Mouse (Mus musculus): ENCODE data around the gene Mettl7a2. TPM values are rescaled to one million over a fixed set of nuclear protein-coding genes. Genes with fewer than 3 reads are reported as not detected.

The Mettl7a2 gene
- polyA plus RNA-seq, 1 experiment from 2014 or later, result not detected

DNA sequence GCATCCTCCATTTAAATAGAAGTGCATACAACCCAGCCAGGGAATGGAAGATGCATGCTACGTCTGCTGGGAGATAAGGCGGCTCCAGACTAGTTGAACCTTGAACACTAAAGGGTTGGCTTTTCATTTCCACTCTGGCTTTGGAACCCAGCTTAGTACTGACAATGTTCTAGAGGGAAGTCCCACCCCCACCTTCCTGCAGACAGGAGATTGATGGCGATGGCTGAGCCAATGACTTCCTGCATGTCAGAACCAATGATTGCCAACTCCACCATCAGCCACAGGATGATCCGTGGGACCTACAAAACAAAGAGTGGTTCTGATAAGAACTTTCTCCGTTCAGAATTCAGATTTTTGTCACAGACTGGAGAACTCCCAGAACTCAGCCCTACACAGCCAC is 53.1 kb downstream of the Mettl7a2 start:
- 0 out of 2 replicates have a peak overlapping the region, but pooled peaks have one; percentile 36 for H3K27ac ChIP-seq
- no peak for ATAC-seq
- 72% methylated on average over 5 of the region's 5 CpGs for WGBS

DNA sequence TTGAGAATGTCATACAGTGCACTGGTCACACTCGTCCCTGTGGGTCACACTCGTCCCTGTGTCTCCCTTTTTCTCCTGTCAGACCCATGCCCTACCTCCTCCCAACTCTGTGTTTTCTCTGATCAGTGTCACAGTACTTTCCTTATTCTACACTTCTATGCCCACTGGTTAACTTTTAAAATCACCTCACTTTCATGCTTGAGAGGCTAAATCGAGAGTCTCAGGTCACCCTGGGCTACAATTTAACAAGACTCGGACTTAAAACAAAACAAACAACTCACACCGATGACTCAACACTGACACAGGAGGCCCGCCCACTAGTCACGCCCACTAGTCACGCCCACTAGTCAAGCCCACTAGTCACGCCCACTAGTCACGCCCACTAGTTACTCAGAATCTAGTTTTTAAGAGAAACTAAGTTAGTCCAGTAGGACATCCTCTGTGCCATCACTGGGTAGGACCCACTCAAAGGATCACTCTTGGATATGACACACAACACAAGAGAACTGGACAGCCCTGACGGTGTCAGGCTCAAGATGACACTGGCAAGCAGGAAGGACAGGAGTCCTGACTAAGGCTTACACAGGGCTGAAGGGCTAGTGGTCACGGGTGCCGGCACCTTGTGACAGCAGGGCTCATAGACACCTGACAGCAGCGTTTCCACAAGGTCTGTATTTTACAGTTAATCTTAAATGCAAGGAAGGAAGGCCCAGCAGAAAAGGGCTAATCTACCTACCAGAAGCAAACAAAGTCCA is 58.1 kb downstream of the Mettl7a2 start:
- WGBS, result 52% methylated on average over 14 of the region's 14 CpGs
- no peaks in the 10 kb centered on the region for H3K27me3 ChIP-seq (replicated peaks)

More for the DNA sequence above, 53.1 kb downstream of the Mettl7a2 start:
- Histone ChIP-seq H3K4me1 (replicated peaks) (no peaks in the 10 kb centered on the region), H3K9me3 (no peaks in the 10 kb centered on the region), H3K36me3 (peaks cover 30% of the 10 kb centered on the region), H3K27me3 (replicated peaks) (no peaks in the 10 kb centered on the region), H3K4me2 (replicated peaks) (no peak overlapping the region), H3K9ac (no peak overlapping the region), H3K4me3 (replicated peaks) (no peak overlapping the region)

More for the DNA sequence above, 58.1 kb downstream of the Mettl7a2 start:
- H3K4me3 ChIP-seq (replicated peaks), result no peak overlapping the region
- no peak overlapping the region for H3K9ac ChIP-seq
- peaks cover 13% of the 10 kb centered on the region for H3K4me1 ChIP-seq (replicated peaks)
- H3K9me3 ChIP-seq, result no peaks in the 10 kb centered on the region
- ATAC-seq, result peak; percentile 50; the same call in 1 of the 2 replicates
- H3K4me2 ChIP-seq (replicated peaks), result no peak overlapping the region
- H3K36me3 ChIP-seq, result peaks cover 8% of the 10 kb centered on the region; the same call in 1 of the 2 replicates
- H3K27ac ChIP-seq, result no peak overlapping the region

Other genes with a start within 250 kb of the Mettl7a2 start
- 41.5 and 44.5 TPM in 2 replicates for gene Atf1, start 125.4 kb upstream of the Mettl7a2 start, polyA plus RNA-seq (2015; fragmentation: Nextera tagmentation; extraction: Ambion mirVana)
- not detected in 2 replicates for gene Tmprss12, start 72.4 kb upstream of the Mettl7a2 start, polyA plus RNA-seq (2015; fragmentation: Nextera tagmentation; extraction: Ambion mirVana)
- 4.2 and 4.6 TPM in 2 replicates for gene Mettl7a1, start 49.1 kb upstream of the Mettl7a2 start, polyA plus RNA-seq (2015; fragmentation: Nextera tagmentation; extraction: Ambion mirVana)
- gene Mettl7a3, start 18.3 kb upstream of the Mettl7a2 start, polyA plus RNA-seq (2015; fragmentation: Nextera tagmentation; extraction: Ambion mirVana), result 0.21 TPM in 1 of 2 replicates, not detected in the other
- gene Methig1, start 51 bp upstream of the Mettl7a2 start, polyA plus RNA-seq (2015; fragmentation: Nextera tagmentation; extraction: Ambion mirVana), result 0.14 and 0.15 TPM in 2 replicates
- 0.40 TPM in 1 of 2 replicates, not detected in the other for gene Higd1c, start 11.3 kb downstream of the Mettl7a2 start, polyA plus RNA-seq (2015; fragmentation: Nextera tagmentation; extraction: Ambion mirVana)
- 0.13 and 0.19 TPM in 2 replicates for gene Gm5475, start 68.9 kb downstream of the Mettl7a2 start, polyA plus RNA-seq (2015; fragmentation: Nextera tagmentation; extraction: Ambion mirVana)
- 29.8 and 29.9 TPM in 2 replicates for gene Slc11a2, start 71.9 kb downstream of the Mettl7a2 start, polyA plus RNA-seq (2015; fragmentation: Nextera tagmentation; extraction: Ambion mirVana)
- gene Letmd1, start 115.8 kb downstream of the Mettl7a2 start, polyA plus RNA-seq (2015; fragmentation: Nextera tagmentation; extraction: Ambion mirVana), result 31.2 and 32.9 TPM in 2 replicates
- gene Csrnp2, start 142.3 kb downstream of the Mettl7a2 start, polyA plus RNA-seq (2015; fragmentation: Nextera tagmentation; extraction: Ambion mirVana), result 7.7 and 8.7 TPM in 2 replicates
- gene Tfcp2, start 198.8 kb downstream of the Mettl7a2 start, polyA plus RNA-seq (2015; fragmentation: Nextera tagmentation; extraction: Ambion mirVana), result 15.5 and 16.2 TPM in 2 replicates
- gene Pou6f1, start 246.8 kb downstream of the Mettl7a2 start, polyA plus RNA-seq (2015; fragmentation: Nextera tagmentation; extraction: Ambion mirVana), result 4.0 and 4.4 TPM in 2 replicates